Mouse (Mus musculus) cerebellum, postnatal 14 days (tissue): ENCODE measurements at regions not wholly inside any gene's neighbourhood (a gene's known extent, or its start where the extent isn't known, plus 50 kb on each side); places are given as distances from the start of the nearest gene placed in this dataset.
A peak's percentile ranks its signal among the peaks of the same experiment; 100 is the strongest.

ENCODE experiments used
- DNase-seq, 2 experiments: peaks; one replicate each; pipeline ENCODE4 v3.0.0; 2021; ENCODE audit warnings: mixed read lengths in 2 of 2

DNA sequence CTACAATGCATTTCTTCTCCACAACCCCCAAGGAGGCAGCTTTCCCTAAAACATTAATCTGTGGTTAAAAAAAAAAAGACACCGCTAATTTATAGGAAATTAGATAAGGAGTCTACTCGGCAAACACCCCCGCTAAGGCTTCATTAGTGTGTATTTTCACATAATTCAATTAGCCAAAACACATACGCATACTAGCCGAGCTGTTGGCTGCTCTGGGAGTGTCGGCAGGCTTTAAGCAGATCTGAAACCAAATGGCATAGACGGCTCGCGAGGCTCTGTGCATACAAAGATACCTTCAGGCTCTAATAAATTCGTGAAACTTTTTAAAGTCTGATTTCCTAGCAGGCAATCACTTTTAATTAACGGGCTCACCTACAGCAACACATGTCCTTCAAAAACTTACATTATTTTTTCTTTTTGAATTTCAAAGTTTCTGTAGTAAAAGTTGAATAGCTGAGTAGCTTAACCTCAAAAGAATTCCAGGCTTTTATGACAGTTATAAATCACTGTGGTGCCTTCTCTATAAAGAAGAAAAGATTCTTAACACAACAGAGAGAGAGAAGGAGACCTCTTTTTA is 68.0 kb upstream of the Smyd2 start:
- no peak for DNase-seq

DNA sequence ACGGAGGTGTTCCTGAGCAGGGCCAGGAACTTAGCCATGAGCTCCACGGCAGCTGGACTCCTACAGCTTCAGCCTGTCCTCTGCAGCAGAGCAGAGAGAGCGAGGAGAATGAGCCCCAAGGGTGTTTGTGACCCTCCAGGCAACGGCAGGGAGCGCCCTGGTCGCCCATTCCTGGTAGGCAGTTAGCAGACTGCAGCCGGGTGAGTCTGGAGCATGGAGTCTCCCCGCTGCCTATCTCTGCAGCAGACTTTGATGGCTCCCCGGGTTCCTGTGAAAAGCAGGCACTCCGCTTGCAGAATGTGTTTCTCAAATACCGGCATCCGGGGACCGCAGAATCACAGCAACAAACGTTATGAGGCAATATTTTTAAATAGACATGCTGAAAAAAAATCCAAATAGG is 67.2 kb upstream of the Smyd2 start:
- DNase-seq, result no peak

DNA sequence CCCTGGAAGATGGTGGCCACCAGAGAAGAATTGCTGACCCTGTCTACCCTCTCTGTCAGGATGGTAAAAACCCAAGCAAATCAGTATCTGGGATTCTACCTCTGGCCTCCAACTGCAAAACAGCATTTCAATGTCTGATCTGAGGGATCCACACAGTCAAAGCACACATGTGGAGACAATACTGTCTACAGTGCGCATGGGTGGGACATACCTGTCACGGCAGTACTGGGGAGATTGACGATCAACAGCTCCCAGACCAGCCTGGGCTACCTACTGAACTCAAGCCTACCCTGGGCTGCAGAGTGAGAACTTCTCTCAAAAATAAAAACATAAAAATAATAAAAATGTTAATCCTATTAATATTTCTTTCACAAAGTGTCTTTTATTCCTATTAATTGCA is 66.7 kb upstream of the Smyd2 start:
- no peak for DNase-seq

DNA sequence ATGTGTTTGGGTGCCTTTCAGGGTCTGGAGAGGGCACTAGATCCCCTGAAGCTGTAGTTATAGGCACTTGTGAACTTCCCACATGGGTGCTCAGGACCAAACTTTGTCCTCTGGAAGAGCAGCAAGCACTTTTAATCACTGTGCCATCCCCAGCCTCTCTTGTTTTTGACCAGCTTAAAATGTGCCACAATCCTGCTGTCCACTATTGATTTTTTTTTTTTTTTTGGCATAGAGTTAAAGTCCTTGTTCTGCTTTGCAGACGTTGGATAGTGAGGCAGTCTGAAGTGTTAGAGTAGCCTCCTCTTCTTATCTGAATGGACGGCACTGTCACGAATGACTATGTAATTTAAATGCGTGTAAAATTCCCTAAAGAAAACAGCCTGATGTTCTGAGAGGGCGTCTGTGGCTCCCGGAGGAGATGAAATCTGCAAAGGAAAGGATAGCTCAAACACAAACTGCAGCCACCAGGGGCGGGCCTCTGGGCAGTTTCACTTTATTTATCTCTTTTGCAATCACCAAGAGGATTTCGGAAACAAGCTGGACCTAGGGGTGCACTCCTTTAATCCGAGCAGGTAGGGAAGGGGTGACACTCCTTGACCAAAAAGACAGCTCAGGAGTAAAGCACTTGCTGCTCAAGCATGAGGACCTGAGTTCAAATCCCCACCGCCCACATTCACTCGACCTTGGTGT is 63.5 kb upstream of the Smyd2 start:
- no peak for DNase-seq

DNA sequence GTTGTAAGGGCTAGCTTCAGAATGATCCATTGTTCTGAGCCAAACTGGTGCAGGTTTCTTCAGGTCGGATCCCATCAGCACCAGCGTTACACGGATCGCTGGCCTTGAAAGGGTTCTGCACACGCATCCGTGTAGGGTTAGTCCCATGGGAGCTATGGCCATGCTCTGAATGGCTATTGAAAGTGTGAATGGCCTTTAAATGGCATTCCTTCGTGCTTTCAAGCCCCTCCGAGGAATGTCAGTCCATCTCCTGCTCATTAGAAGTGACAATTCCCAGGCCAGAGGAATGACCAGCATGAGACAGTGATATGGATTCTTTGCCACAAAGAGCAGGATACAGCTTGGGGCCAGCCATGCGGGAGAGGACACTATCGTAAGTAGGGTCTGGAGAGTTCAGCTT is 56.1 kb upstream of the Smyd2 start:
- DNase-seq, result no peak

DNA sequence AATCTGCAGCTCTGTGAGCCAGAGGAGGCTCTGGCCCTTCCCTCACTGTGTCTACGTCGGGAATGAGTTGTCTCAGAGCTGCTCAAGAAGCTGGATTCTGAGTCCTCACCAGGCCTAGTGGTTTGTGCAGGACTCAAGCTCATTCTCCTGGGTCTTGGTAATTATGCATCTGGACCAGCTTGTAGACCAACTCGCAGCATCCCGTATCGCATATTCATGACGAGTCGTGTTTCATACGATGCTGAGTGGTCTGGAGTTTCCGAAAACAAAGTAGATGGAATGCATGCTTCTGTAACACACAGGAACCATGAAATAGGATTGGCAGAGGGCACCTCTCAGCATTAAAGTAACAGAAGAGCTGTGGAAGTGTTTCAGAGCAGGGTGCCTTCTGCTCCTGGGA is 53.5 kb upstream of the Smyd2 start:
- DNase-seq, result no peak

DNA sequence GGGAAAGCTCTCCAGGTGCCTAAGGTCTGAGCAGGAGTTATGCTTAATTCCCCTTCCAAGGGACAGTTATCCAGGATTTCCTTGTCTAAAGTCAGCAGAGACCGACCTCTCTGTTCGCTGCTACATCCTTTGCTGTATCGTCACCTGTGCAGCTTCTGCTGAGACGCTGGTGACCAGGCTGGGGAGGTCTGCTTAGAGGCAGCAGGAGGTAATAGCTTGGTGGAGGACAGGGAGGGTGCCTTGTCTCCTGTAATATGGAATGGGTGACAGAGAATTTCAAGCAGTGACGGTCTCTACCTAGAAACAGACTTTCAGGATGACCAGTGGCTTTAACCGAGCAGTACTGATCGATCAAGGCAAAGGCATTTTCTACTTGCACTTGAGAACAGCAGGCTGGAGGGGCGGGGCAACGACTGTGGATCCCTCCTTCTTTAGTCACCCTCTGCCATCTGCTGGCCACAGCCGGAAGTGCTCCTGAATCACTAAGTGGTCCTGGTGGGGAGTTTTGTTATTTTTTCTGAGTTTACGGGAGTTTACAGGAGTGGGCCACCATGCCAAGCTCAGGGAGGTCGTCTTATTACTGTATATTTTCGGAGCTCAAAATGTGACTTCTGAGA is 50.7 kb upstream of the Smyd2 start:
- peak; percentile 86 to 94 for DNase-seq
